Mouse (Mus musculus) heart, embryonic 11.5 days (tissue): ENCODE measurements at regions not wholly inside any gene's neighbourhood (a gene's known extent, or its start where the extent isn't known, plus 50 kb on each side); places are given as distances from the start of the nearest gene placed in this dataset.

ENCODE experiments used
- ATAC-seq: fragments of 200-750 bp; cut with Nextera tagmentation; replicated peaks from 2 replicates; pipeline ENCODE4 v1.8.0; 2017; ENCODE audit warnings: moderate library complexity; ENCODE audit not compliant: insufficient number of reproducible peaks, low FRiP score, low TSS enrichment
- H3K27ac ChIP-seq: fragments of 300-500 bp; sonication (generic); 2 replicates; pipeline ENCODE4 v1.5.1; 2014; ENCODE audit warnings: mild to moderate bottlenecking, low read depth, low read length
- H3K27me3 ChIP-seq: fragments of 300-500 bp; sonication (generic); 2 replicates; pipeline ENCODE4 v1.6.1; 2014; ENCODE audit warnings: mild to moderate bottlenecking, low read length, mixed read lengths; ENCODE audit not compliant: control insufficient read depth, insufficient read depth
- H3K36me3 ChIP-seq: fragments of 300-500 bp; sonication (generic); 2 replicates; pipeline ENCODE4 v1.6.1; 2014; ENCODE audit warnings: mild to moderate bottlenecking, low read length, moderate library complexity, mixed read lengths; ENCODE audit not compliant: control insufficient read depth, insufficient read depth
- H3K4me1 ChIP-seq: fragments of 300-500 bp; sonication (generic); 2 replicates; pipeline ENCODE4 v1.6.1; 2014; ENCODE audit warnings: low read length; ENCODE audit not compliant: control insufficient read depth, insufficient read depth
- H3K4me2 ChIP-seq: fragments of 300-500 bp; sonication (generic); 2 replicates; pipeline ENCODE4 v1.6.1; 2014; ENCODE audit warnings: mild to moderate bottlenecking, moderate library complexity
- H3K4me3 ChIP-seq: fragments of 300-500 bp; sonication (generic); 2 replicates; pipeline ENCODE4 v1.5.1; 2014; ENCODE audit warnings: low read depth, low read length
- H3K9ac ChIP-seq: fragments of 300-500 bp; sonication (generic); 2 replicates; pipeline ENCODE4 v1.6.1; 2014; ENCODE audit warnings: mild to moderate bottlenecking, low read depth, low read length, moderate library complexity
- H3K9me3 ChIP-seq: fragments of 300-500 bp; sonication (generic); replicated peaks from 2 replicates; pipeline ENCODE4 v1.6.1; 2016; ENCODE audit warnings: low read length; ENCODE audit not compliant: control insufficient read depth
- WGBS: fragments of 180-500 bp; shearing (Covaris S2); extraction: QIAGEN DNeasy Blood & Tissue Kit; methylation state at CpG from one replicate; pipeline ENCODE4 v1.1.7; 2014; ENCODE audit not compliant: insufficient replicate concordance; 5-methylcytosine and 5-hydroxymethylcytosine counted together

DNA sequence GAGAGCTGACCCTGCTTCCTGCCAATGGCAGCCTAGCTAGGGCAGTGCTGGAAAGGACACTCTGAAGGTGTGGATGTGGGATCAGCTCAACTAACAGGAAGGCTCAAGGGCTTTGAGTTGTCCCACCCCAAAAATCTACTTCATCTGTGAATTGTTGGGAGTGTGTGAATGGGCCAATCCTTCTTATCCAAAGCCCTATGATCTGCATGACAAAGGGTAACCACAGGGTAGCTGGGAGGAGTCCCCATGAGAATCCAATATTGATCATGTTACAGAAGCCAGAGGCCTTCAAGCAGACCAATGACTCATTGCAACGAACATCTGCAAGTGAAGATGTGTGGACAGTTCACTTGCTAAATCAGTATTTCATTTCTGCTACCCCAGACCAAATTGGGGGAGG is 51.1 kb upstream of the Adra1b start:
- no peaks in the 10 kb centered on the region for H3K36me3 ChIP-seq
- H3K27me3 ChIP-seq = no peaks in the 10 kb centered on the region
- no peak overlapping the region for H3K4me3 ChIP-seq
- no peak overlapping the region for H3K9ac ChIP-seq
- WGBS = 76% methylated on average over 1 of the region's 1 CpGs
- H3K4me1 ChIP-seq = no peaks in the 10 kb centered on the region
- H3K27ac ChIP-seq = no peak overlapping the region
- H3K4me2 ChIP-seq = no peak overlapping the region
- no peaks in the 10 kb centered on the region for H3K9me3 ChIP-seq
- no peak for ATAC-seq

DNA sequence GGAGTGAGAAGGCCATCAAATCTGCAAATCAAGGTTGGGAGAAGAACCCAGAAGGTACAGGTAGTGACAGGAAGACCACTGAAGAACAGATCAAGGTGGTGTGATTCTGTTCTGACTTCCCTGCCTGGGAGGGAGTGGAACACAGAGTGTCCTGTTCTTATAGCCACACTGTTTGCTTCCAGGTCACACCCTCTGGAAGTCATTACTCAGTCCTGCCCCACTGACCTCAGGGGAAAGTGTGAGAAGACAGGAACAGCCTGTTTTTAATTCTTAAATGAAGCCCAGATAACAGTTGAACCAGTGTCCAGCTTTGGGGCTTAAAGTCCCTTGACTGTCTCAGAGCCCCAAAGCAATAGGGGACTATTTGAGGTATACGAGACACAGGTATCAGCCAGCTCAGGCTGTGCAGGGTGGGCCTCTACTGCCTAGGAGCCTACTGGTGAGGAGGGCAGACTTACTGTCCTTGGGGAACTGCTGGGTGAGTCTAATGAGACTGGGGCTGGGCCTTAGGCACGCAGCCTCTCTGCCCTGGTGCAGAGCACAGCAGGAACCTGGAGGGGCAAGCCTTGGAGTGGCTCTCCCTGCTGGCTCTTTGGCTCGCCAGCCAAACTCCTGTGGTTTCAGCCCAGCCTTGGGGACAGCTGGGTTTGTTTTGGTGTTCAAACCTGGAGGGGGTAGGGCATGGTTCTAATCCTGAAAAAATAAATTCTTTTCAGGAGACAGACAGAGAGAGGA is 57.4 kb upstream of the Adra1b start:
- Histone ChIP-seq H3K4me1 (no peaks in the 10 kb centered on the region), H3K36me3 (no peaks in the 10 kb centered on the region), H3K9ac (no peak overlapping the region), H3K27ac (no peak overlapping the region), H3K27me3 (no peaks in the 10 kb centered on the region), H3K4me2 (no peak overlapping the region), H3K9me3 (no peaks in the 10 kb centered on the region), H3K4me3 (no peak overlapping the region)
- ATAC-seq = no peak; the same call in 1 of the 2 replicates
- 46% methylated on average over 3 of the region's 3 CpGs for WGBS

DNA sequence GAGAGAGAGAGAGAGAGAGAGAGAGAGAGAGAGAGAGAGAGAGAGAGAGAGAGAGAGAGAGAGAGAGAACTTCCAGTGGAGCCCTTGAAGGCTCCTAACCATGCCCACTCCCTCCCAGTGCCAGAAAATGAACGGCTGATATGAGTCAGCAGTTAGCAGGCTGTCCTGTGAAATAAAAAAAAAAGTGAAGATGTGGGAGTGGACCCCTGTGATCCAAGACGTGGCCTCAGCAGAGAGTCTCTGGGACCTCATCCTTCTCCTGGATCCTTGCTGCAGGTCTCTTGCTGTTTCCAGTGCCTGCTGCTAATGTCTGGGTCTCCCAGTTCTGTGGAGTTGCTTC is 57.9 kb upstream of the Adra1b start:
- Histone ChIP-seq H3K4me1 (no peaks in the 10 kb centered on the region), H3K4me3 (no peak overlapping the region), H3K9me3 (no peaks in the 10 kb centered on the region), H3K27me3 (no peaks in the 10 kb centered on the region), H3K36me3 (no peaks in the 10 kb centered on the region), H3K9ac (no peak overlapping the region), H3K4me2 (no peak overlapping the region), H3K27ac (no peak overlapping the region)
- no peak for ATAC-seq
- WGBS = 29% methylated on average over 2 of the region's 2 CpGs

DNA sequence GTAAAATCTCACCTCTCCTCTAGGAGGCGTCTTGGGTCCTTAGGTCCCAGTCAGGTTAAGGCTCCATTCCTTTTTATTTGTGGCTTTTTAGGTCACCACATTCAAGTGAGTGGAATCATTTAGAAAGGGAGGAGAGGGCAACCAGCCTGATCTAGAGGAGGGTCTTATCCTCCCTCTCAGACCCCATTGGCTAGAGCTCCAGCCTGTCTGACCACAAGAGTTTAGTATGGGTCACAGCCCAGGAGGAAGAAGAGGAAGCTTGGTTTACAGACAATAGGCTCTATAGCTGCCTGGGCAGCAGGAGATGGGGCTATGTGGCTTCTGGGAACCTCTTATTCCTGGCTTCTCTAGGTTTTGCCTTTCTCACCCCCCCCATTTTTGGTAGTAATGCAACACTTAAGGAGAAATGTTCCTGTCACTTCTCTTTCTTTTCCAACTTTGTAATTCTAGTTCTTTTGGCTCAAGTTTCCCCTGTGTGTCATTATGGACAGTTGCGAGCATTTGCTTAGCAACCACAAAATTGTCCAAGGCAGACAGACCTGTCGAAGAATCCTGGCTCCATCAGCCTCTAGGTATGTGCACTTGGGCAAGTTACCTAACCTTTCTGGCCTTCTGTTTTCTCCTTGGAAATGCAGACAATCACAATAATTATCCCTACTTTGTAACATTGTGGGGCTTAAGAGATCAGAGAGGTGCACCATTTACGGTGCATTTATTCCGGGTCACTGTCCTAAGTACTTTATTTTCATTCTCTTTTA is 59.5 kb upstream of the Adra1b start:
- H3K27me3 ChIP-seq = no peaks in the 10 kb centered on the region
- no peak overlapping the region for H3K4me3 ChIP-seq
- no peak for ATAC-seq
- no peak overlapping the region for H3K4me2 ChIP-seq
- no peak overlapping the region for H3K9ac ChIP-seq
- H3K9me3 ChIP-seq = no peaks in the 10 kb centered on the region
- 72% methylated on average over 5 of the region's 5 CpGs for WGBS
- no peaks in the 10 kb centered on the region for H3K36me3 ChIP-seq
- H3K27ac ChIP-seq = no peak overlapping the region
- no peaks in the 10 kb centered on the region for H3K4me1 ChIP-seq

DNA sequence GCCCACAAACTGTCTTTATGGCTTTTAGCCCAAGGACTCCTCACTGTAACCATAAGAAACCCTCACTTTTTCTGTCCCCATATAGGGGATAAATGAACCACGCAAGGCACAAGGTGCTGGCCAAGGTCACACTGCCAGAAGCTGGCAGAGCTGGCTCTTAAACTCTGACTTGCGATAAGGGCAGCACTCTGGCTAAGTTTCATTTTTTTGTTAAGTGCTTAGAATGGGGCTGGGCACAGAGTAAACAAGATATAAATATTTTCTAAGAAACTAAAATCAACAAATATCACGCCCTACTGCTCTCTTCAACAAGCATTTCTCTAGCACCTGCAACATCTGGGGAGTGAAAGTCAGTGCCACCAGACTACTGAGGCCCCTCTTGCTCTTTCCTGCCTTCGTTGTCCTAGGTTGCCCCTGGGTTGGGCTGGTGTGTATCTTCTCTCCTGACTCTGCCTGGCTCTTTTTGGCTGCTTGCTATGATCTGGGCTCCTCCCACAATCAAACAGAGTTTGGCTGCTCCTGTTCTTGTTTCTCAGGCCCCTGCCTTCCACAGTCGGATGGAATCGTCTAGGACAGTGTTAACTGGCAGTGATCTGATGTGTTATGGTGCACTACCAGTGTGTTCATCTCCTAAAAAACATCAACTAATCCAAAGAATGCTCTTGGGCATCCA is 60.5 kb upstream of the Adra1b start:
- WGBS = 73% methylated on average over 6 of the region's 6 CpGs
- no peak overlapping the region for H3K27ac ChIP-seq

DNA sequence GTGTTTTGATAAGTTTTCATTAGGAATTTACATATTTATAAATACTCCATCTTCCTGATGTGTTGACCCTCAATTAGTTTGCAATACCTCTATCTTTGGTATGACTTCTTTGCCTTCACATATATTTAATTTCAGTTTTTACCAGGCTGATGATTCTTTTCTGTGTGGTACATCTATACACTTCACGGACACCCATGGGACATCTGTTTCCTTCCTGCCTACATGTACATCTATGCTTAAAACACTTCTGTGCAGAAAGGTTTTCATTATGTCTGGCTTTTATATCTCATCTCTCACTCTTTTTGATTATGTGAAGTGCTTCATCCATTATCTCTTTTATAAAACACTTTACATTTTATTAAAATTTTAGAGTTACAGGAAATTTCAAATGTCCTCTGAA is 66.8 kb upstream of the Adra1b start:
- H3K27me3 ChIP-seq = no peaks in the 10 kb centered on the region
- no peaks in the 10 kb centered on the region for H3K36me3 ChIP-seq
- 86% methylated on average over 1 of the region's 1 CpGs for WGBS
- no peaks in the 10 kb centered on the region for H3K4me1 ChIP-seq
- no peak overlapping the region for H3K4me3 ChIP-seq
- no peaks in the 10 kb centered on the region for H3K9me3 ChIP-seq
- no peak overlapping the region for H3K9ac ChIP-seq
- no peak overlapping the region for H3K27ac ChIP-seq
- ATAC-seq = no peak
- no peak overlapping the region for H3K4me2 ChIP-seq

More for the DNA sequence above, 60.5 kb upstream of the Adra1b start:
- no peak for ATAC-seq
- H3K4me1 ChIP-seq = no peaks in the 10 kb centered on the region
- no peaks in the 10 kb centered on the region for H3K36me3 ChIP-seq
- H3K27me3 ChIP-seq = no peaks in the 10 kb centered on the region
- no peak overlapping the region for H3K4me3 ChIP-seq
- H3K9ac ChIP-seq = no peak overlapping the region
- H3K9me3 ChIP-seq = no peaks in the 10 kb centered on the region
- H3K4me2 ChIP-seq = no peak overlapping the region

DNA sequence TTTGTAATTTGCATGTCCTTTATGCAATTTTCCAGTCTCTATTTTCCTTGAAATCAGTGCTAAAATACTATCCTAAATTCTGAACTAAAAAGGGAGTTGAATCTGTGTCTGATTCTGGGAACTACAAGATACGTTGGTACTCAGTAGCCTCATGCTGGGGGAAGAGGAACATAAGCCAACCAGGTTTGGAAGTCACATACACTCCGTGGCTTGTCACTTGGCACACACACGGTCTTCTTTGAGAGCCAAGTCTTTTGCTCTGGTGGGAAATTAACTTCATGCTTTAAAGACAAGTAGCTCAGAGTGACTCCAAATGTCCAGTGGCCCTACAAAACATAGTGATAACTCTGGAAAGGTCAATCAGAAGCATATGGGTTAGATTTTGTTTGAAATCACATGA is 70.9 kb upstream of the Adra1b start:
- Histone ChIP-seq H3K9me3 (no peaks in the 10 kb centered on the region), H3K9ac (no peak overlapping the region), H3K27ac (no peak overlapping the region), H3K27me3 (no peaks in the 10 kb centered on the region), H3K4me3 (no peak overlapping the region), H3K4me2 (no peak overlapping the region), H3K36me3 (no peaks in the 10 kb centered on the region), H3K4me1 (no peaks in the 10 kb centered on the region)
- no peak for ATAC-seq
- 78% methylated on average over 3 of the region's 3 CpGs for WGBS

DNA sequence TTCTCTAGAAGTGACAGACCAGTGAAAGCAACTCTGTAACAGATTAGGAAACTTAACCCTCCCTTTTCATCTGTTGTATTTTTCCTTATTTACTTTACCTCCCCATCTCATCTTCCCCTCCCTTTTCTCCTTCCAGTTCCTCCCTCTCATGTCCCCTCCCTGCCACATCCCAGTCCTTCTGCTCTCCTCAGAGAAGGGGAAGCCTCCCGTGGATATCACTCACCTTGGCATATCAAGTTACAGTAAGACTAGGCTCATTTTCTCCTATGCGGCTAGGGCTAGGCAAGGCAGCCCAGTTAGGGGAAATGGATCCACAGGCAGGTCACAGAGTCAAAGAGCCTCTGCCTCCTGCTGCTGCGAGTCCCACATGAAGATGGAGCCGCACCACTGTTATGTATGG is 75.0 kb upstream of the Adra1b start:
- H3K4me2 ChIP-seq = no peak overlapping the region
- H3K4me3 ChIP-seq = no peak overlapping the region
- H3K9me3 ChIP-seq = no peaks in the 10 kb centered on the region
- WGBS = 35% methylated on average over 4 of the region's 4 CpGs
- H3K27ac ChIP-seq = no peak overlapping the region
- H3K4me1 ChIP-seq = no peaks in the 10 kb centered on the region
- H3K27me3 ChIP-seq = no peaks in the 10 kb centered on the region
- no peaks in the 10 kb centered on the region for H3K36me3 ChIP-seq
- no peak overlapping the region for H3K9ac ChIP-seq
- no peak for ATAC-seq
